Mouse (Mus musculus): Measurements from ENCODE around the gene Rpl9. TPM values are rescaled to one million over a fixed set of nuclear protein-coding genes. Genes with fewer than 3 reads are reported as not detected.

Gene Rpl9
- polyA plus RNA-seq, 1 experiment from 2014 or later, result 976 TPM

DNA sequence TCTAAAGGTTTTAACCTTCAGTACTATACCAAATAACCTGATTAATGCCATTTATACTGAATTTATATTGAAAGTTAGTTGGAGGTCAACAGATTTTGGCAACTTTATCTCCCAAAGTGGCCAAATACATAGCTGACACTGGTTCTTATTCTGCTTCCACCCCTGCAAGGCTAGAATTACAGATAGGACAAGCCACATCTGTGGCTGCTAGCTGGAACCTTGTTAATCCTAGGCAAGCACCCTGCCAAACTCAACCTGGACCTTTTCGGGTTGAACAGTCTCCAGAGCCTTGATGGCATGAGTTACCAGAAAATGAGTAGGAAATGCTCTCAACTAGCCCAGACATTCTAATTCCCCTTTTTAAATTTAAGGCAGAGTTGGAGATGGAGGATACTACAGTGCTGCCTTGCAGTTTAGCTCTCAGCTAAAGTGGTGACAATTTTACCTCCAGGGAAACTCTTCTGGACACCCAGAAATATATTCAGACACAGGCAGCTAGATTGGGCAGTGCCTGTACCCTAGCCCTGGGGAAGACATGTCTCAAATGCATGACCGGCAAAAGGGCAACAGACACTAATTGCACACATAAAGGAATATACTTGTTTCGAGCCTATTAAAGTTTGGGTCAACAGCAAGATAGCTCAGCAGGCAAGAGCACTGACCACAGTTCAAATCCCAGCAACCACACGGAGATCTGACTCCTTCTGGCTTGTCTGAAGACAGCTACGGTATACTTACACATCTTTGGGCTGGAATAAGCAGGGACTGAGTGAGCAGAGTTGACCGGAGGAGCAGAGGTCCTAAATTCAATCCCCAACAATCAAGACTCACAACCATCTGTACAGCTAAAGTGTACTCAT lies 4.0 kb downstream of the Rpl9 start:
- Histone ChIP-seq H3K4me2 (ENCODE audit: low read depth, low read length) (no peak overlapping the region), H3K9me3 (replicated peaks; ENCODE audit: control insufficient read depth, low read length) (no peaks in the 10 kb centered on the region), H3K4me3 (replicated peaks; ENCODE audit: low read length) (no peak overlapping the region), H3K36me3 (ENCODE audit: control insufficient read depth, insufficient read depth, low read length) (peaks cover 7% of the 10 kb centered on the region; the same call in 1 of the 2 replicates), H3K9ac (ENCODE audit: low read length) (no peak overlapping the region), H3K4me1 (ENCODE audit: control insufficient read depth, insufficient read depth, low read length) (peaks cover 11% of the 10 kb centered on the region), H3K27me3 (ENCODE audit: control insufficient read depth, insufficient read depth, low read length) (no peaks in the 10 kb centered on the region), H3K27ac (ENCODE audit: low read length) (no peak overlapping the region)
- no peak for ATAC-seq (ENCODE audit: insufficient read depth, low FRiP score)
- WGBS, result 83% methylated on average over 6 of the region's 6 CpGs

DNA sequence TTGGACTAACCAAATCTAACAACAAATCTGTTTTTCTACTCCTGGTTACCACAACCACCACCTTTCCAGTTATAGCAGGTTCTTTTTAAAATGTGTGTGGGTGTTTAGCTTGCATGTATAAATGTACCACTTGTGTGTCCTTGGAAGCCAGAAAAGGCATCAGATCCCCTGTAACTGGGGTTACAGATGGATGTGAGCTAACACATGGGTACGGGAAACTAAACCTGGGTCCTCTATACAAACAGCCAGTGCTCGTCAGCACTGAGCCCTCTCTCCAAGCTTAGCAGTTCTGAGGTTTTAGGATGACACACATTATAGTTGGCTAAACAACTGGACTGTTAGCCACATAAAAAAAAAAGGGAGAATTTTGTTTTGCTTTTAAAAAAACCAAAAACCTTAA lies 5.5 kb downstream of the Rpl9 start:
- Histone ChIP-seq H3K9ac (ENCODE audit: low read length) (no peak overlapping the region), H3K4me1 (ENCODE audit: control insufficient read depth, insufficient read depth, low read length) (peaks cover 11% of the 10 kb centered on the region), H3K4me3 (replicated peaks; ENCODE audit: low read length) (no peak overlapping the region), H3K4me2 (ENCODE audit: low read depth, low read length) (no peak overlapping the region), H3K27ac (ENCODE audit: low read length) (no peak overlapping the region), H3K9me3 (replicated peaks; ENCODE audit: control insufficient read depth, low read length) (no peaks in the 10 kb centered on the region), H3K27me3 (ENCODE audit: control insufficient read depth, insufficient read depth, low read length) (no peaks in the 10 kb centered on the region), H3K36me3 (ENCODE audit: control insufficient read depth, insufficient read depth, low read length) (peaks cover 7% of the 10 kb centered on the region; the same call in 1 of the 2 replicates)
- no peak for ATAC-seq (ENCODE audit: insufficient read depth, low FRiP score)
- 61% methylated on average over 2 of the region's 2 CpGs for WGBS

DNA sequence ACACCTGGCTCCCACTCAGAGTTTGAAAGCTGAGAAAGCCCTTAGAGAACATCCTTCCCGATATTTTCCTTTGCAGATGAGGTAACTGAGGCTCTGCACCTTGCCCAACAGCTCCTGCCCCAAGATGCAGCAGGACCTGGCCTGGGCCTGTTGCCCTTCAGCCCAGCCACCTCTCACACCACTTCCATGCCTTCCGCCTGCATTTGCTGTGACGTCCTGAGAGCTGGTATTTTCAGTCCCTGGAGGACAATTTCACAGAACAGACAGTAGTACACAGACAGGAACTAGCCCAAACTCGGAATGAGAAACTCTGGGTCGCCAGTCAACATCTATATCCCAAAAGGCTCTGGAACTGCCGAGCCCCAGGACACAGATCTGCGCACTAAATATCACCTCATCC lies 16.5 kb downstream of the Rpl9 start:
- Histone ChIP-seq H3K9ac (ENCODE audit: low read length) (no peak overlapping the region), H3K4me2 (ENCODE audit: low read depth, low read length) (no peak overlapping the region), H3K27ac (ENCODE audit: low read length) (no peak overlapping the region), H3K4me1 (ENCODE audit: control insufficient read depth, insufficient read depth, low read length) (no peaks in the 10 kb centered on the region), H3K4me3 (replicated peaks; ENCODE audit: low read length) (no peak overlapping the region), H3K9me3 (replicated peaks; ENCODE audit: control insufficient read depth, low read length) (no peaks in the 10 kb centered on the region), H3K27me3 (ENCODE audit: control insufficient read depth, insufficient read depth, low read length) (no peaks in the 10 kb centered on the region), H3K36me3 (ENCODE audit: control insufficient read depth, insufficient read depth, low read length) (no peaks in the 10 kb centered on the region)
- no peak for ATAC-seq (ENCODE audit: insufficient read depth, low FRiP score)
- WGBS, result 85% methylated on average over 7 of the region's 7 CpGs

DNA sequence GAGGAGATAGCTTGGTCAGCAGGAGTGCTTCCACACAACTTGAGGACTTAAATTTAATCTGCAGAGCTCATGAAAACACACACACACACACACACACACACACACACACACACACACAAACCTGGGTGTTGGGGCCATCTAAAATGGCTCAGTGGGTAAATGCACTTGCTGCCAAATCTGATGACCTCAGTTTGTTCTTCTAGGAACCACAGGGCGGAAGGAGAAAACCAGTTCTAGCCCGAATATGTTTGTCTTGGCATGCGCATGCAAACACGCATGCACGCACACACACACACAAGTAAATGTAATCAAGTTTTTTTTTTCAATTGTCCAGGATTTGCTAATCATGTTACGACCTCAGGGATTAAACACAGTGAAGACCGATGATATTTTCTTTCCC lies 19.7 kb downstream of the Rpl9 start:
- Histone ChIP-seq H3K4me3 (replicated peaks; ENCODE audit: low read length) (no peak overlapping the region), H3K27ac (ENCODE audit: low read length) (no peak overlapping the region), H3K9me3 (replicated peaks; ENCODE audit: control insufficient read depth, low read length) (no peaks in the 10 kb centered on the region), H3K9ac (ENCODE audit: low read length) (no peak overlapping the region), H3K27me3 (ENCODE audit: control insufficient read depth, insufficient read depth, low read length) (no peaks in the 10 kb centered on the region), H3K4me2 (ENCODE audit: low read depth, low read length) (no peak overlapping the region), H3K4me1 (ENCODE audit: control insufficient read depth, insufficient read depth, low read length) (no peaks in the 10 kb centered on the region), H3K36me3 (ENCODE audit: control insufficient read depth, insufficient read depth, low read length) (no peaks in the 10 kb centered on the region)
- no peak for ATAC-seq (ENCODE audit: insufficient read depth, low FRiP score)
- WGBS, result 91% methylated on average over 7 of the region's 7 CpGs

- H3K36me3 ChIP-seq (ENCODE audit: control insufficient read depth, insufficient read depth, low read length), result no peaks in the 10 kb centered on the region
- 53% methylated on average over 11 of the region's 11 CpGs for WGBS
- H3K9ac ChIP-seq (ENCODE audit: low read length), result no peak overlapping the region
- no peaks in the 10 kb centered on the region for H3K27me3 ChIP-seq (ENCODE audit: control insufficient read depth, insufficient read depth, low read length)
- no peak overlapping the region for H3K27ac ChIP-seq (ENCODE audit: low read length)
- no peaks in the 10 kb centered on the region for H3K9me3 ChIP-seq (replicated peaks; ENCODE audit: control insufficient read depth, low read length)
- no peak overlapping the region for H3K4me3 ChIP-seq (replicated peaks; ENCODE audit: low read length)
- H3K4me2 ChIP-seq (ENCODE audit: low read depth, low read length), result no peak overlapping the region
- H3K4me1 ChIP-seq (ENCODE audit: control insufficient read depth, insufficient read depth, low read length), result no peaks in the 10 kb centered on the region
- ATAC-seq (ENCODE audit: insufficient read depth, low FRiP score), result no peak
Measured at GRCm38 (mm10) chr5:65367837-65368236, 23.4 kb downstream of the Rpl9 start.

- H3K4me3 ChIP-seq (replicated peaks; ENCODE audit: low read length), result no peak overlapping the region
- ATAC-seq (ENCODE audit: insufficient read depth, low FRiP score), result no peak
- no peak overlapping the region for H3K4me2 ChIP-seq (ENCODE audit: low read depth, low read length)
Measured at GRCm38 (mm10) chr5:65357771-65358170, 33.5 kb downstream of the Rpl9 start.

DNA sequence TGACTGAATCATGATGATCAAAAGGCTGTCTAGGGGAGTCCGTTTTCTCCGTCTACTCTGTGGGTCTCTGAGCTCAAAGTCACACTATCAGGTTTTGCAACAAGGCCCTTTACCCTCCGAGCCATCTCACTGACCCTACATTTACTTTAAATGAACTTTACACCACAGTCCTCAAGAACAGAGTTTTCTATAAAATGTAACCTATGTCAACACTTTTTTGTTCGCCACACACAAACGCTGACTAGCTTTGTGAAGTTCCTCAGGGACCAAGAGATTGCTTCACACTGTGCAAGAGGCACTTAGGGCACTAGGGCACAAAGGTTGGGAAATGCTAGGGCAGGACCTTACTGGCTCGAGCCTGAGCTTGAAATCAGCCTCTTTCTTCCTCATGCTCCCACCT lies 34.4 kb downstream of the Rpl9 start:
- no peak overlapping the region for H3K27ac ChIP-seq (ENCODE audit: low read length)
- no peaks in the 10 kb centered on the region for H3K36me3 ChIP-seq (ENCODE audit: control insufficient read depth, insufficient read depth, low read length)
- H3K9me3 ChIP-seq (replicated peaks; ENCODE audit: control insufficient read depth, low read length), result no peaks in the 10 kb centered on the region; the same call in 1 of the 2 replicates
- no peak overlapping the region for H3K4me2 ChIP-seq (ENCODE audit: low read depth, low read length)
- H3K27me3 ChIP-seq (ENCODE audit: control insufficient read depth, insufficient read depth, low read length), result no peaks in the 10 kb centered on the region
- no peak for ATAC-seq (ENCODE audit: insufficient read depth, low FRiP score)
- no peak overlapping the region for H3K4me3 ChIP-seq (replicated peaks; ENCODE audit: low read length)
- no peak overlapping the region for H3K9ac ChIP-seq (ENCODE audit: low read length)
- 75% methylated on average over 6 of the region's 6 CpGs for WGBS
- H3K4me1 ChIP-seq (ENCODE audit: control insufficient read depth, insufficient read depth, low read length), result no peaks in the 10 kb centered on the region

More at GRCm38 (mm10) chr5:65357771-65358170, 33.5 kb downstream of the Rpl9 start:
- H3K9me3 ChIP-seq (replicated peaks; ENCODE audit: control insufficient read depth, low read length), result no peaks in the 10 kb centered on the region; the same call in 1 of the 2 replicates
- H3K9ac ChIP-seq (ENCODE audit: low read length), result no peak overlapping the region
- WGBS, result 89% methylated on average over 3 of the region's 3 CpGs
- no peak overlapping the region for H3K27ac ChIP-seq (ENCODE audit: low read length)
- no peaks in the 10 kb centered on the region for H3K27me3 ChIP-seq (ENCODE audit: control insufficient read depth, insufficient read depth, low read length)
- H3K4me1 ChIP-seq (ENCODE audit: control insufficient read depth, insufficient read depth, low read length), result no peaks in the 10 kb centered on the region
- no peaks in the 10 kb centered on the region for H3K36me3 ChIP-seq (ENCODE audit: control insufficient read depth, insufficient read depth, low read length)

DNA sequence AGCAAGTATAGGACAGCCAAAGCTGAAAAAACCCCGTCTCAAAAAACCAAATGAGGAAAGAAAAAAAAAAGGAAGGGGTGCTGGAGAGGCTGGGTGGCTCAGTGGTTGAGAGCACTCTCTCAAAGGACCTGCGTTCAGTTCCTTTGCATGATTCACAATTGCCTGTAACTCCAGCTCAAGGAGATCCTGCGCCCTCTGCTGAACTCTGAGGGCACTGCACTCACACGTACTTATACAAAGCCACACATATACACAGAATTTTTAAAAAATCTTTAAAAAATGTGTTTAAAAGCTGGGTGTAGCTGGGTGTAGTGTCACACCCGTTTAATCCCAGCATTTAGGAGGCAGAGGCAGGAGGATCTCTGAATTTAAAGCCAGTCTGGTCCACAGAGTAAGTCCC lies 36.3 kb downstream of the Rpl9 start:
- Histone ChIP-seq H3K4me2 (ENCODE audit: low read depth, low read length) (no peak overlapping the region), H3K27me3 (ENCODE audit: control insufficient read depth, insufficient read depth, low read length) (no peaks in the 10 kb centered on the region), H3K36me3 (ENCODE audit: control insufficient read depth, insufficient read depth, low read length) (no peaks in the 10 kb centered on the region), H3K4me3 (replicated peaks; ENCODE audit: low read length) (no peak overlapping the region), H3K9me3 (replicated peaks; ENCODE audit: control insufficient read depth, low read length) (no peaks in the 10 kb centered on the region; the same call in 1 of the 2 replicates), H3K4me1 (ENCODE audit: control insufficient read depth, insufficient read depth, low read length) (no peaks in the 10 kb centered on the region), H3K9ac (ENCODE audit: low read length) (no peak overlapping the region), H3K27ac (ENCODE audit: low read length) (no peak overlapping the region)
- WGBS, result 74% methylated on average over 5 of the region's 5 CpGs
- no peak for ATAC-seq (ENCODE audit: insufficient read depth, low FRiP score)

GRCm38 (mm10) chr5:65354097-65354496 lies 37.1 kb downstream of the Rpl9 start:
- ATAC-seq (ENCODE audit: insufficient read depth, low FRiP score), result no peak
- no peaks in the 10 kb centered on the region for H3K27me3 ChIP-seq (ENCODE audit: control insufficient read depth, insufficient read depth, low read length)
- H3K4me2 ChIP-seq (ENCODE audit: low read depth, low read length), result no peak overlapping the region
- WGBS, result 54% methylated on average over 3 of the region's 3 CpGs
- no peaks in the 10 kb centered on the region for H3K4me1 ChIP-seq (ENCODE audit: control insufficient read depth, insufficient read depth, low read length)
- no peak overlapping the region for H3K9ac ChIP-seq (ENCODE audit: low read length)
- H3K4me3 ChIP-seq (replicated peaks; ENCODE audit: low read length), result no peak overlapping the region
- H3K27ac ChIP-seq (ENCODE audit: low read length), result no peak overlapping the region
- no peaks in the 10 kb centered on the region for H3K36me3 ChIP-seq (ENCODE audit: control insufficient read depth, insufficient read depth, low read length)
- H3K9me3 ChIP-seq (replicated peaks; ENCODE audit: control insufficient read depth, low read length), result no peaks in the 10 kb centered on the region; the same call in 1 of the 2 replicates

All from stomach, embryonic 16.5 days (tissue).